Mouse (Mus musculus) stomach, postnatal 0 days (tissue): ENCODE data around the gene Gyg. TPM values are rescaled to one million over a fixed set of nuclear protein-coding genes. Genes with fewer than 3 reads are reported as not detected.

Experiments used
- ATAC-seq: fragments of 200-750 bp; cut with Nextera tagmentation; 2 replicates; pipeline ENCODE4 v1.8.0; 2017; ENCODE audit not compliant: low FRiP score, low TSS enrichment
- DNase-seq: peaks from one replicate; pipeline ENCODE4 v3.0.0-alpha.2; 2016; ENCODE audit warnings: low spot score
- H3K27ac ChIP-seq: fragments of 300-500 bp; sonication (generic); replicated peaks from 2 replicates; pipeline ENCODE4 v1.5.1; 2014; ENCODE audit warnings: mild to moderate bottlenecking, control low read depth
- H3K27me3 ChIP-seq: fragments of 300-500 bp; sonication (generic); 2 replicates; pipeline ENCODE4 v1.6.1; 2014; ENCODE audit warnings: low read length; ENCODE audit not compliant: control insufficient read depth, insufficient read depth
- H3K36me3 ChIP-seq: fragments of 300-500 bp; sonication (generic); 2 replicates; pipeline ENCODE4 v1.6.1; 2014; ENCODE audit warnings: low read length, mixed read lengths; ENCODE audit not compliant: control insufficient read depth, insufficient read depth
- H3K4me1 ChIP-seq: fragments of 300-500 bp; sonication (generic); replicated peaks from 2 replicates; pipeline ENCODE4 v1.6.1; 2014; ENCODE audit warnings: antibody characterized with exemption; ENCODE audit not compliant: control insufficient read depth, insufficient read depth
- H3K4me2 ChIP-seq: fragments of 300-500 bp; sonication (generic); replicated peaks from 2 replicates; pipeline ENCODE4 v1.6.1; 2014; ENCODE audit warnings: low read depth, mild to moderate bottlenecking, control low read depth, moderate library complexity
- H3K4me3 ChIP-seq: fragments of 300-500 bp; sonication (generic); 2 replicates; pipeline ENCODE4 v1.5.1; 2014; ENCODE audit warnings: low read depth, low read length, control low read depth
- H3K9ac ChIP-seq: fragments of 300-500 bp; sonication (generic); 2 replicates; pipeline ENCODE4 v1.6.1; 2014; ENCODE audit warnings: mild to moderate bottlenecking, low read length, control low read depth, mixed read lengths
- H3K9me3 ChIP-seq: fragments of 300-500 bp; sonication (generic); 2 replicates; pipeline ENCODE4 v1.6.1; 2016; ENCODE audit warnings: low read length; ENCODE audit not compliant: control insufficient read depth
- CTCF ChIP-seq: IDR thresholded peaks from 2 replicates; pipeline ENCODE4 v1.5.1; 2016; ENCODE audit warnings: antibody characterized with exemption, low read depth, mild to moderate bottlenecking, moderate library complexity
- EP300 ChIP-seq: optimal IDR thresholded peaks from 2 replicates; pipeline ENCODE3; 2016; ENCODE audit warnings: antibody characterized with exemption
- WGBS: fragments of 180-500 bp; shearing (Covaris S2); extraction: QIAGEN DNeasy Blood & Tissue Kit; methylation state at CpG from one replicate; pipeline ENCODE4 v1.1.7; 2014; 5-methylcytosine and 5-hydroxymethylcytosine counted together
- polyA plus RNA-seq: library from polyadenylated mRNA; unstranded; fragments of >200 nt; fragmentation: Nextera tagmentation; extraction: Ambion mirVana; gene quantifications from 2 replicates; pipeline ENCODE4 v1.2.1, GENCODE M21; 2015

The Gyg gene
- polyA plus RNA-seq, 1 experiment from 2014 or later = 28.5 TPM

DNA sequence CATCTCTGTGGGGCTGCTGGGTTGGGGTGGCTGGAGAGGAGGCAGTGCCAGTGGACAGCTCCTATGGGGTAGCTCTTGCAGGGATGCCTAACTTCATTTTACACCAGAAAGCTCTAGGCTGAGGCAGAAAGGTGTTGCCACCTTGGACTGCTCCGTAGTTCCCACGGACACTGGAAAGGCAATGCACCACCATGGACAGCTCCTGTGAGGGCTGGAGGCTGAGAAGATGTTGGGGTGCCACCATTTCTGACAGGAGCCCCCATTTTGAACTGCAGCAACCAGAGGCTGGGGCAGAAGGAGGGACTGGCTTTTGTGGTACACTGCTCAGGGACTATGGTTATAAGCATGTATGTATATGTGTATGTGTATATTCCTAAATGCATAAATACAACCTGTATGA, 43.2 kb downstream of the Gyg start:
- H3K36me3 ChIP-seq = 0 out of 2 replicates have a peak, but pooled peaks cover 8% of the 10 kb centered on the region
- no peaks in the 10 kb centered on the region for H3K27me3 ChIP-seq
- ATAC-seq = no peak
- no peak overlapping the region for H3K27ac ChIP-seq
- TF ChIP-seq CTCF = no peak
- TF ChIP-seq EP300 = no peak
- WGBS = 92% methylated on average over 2 of the region's 2 CpGs
- H3K4me1 ChIP-seq = no peaks in the 10 kb centered on the region
- H3K9ac ChIP-seq = no peak overlapping the region
- no peak overlapping the region for H3K4me3 ChIP-seq
- no peak for DNase-seq
- H3K4me2 ChIP-seq = no peak overlapping the region
- H3K9me3 ChIP-seq = no peaks in the 10 kb centered on the region

DNA sequence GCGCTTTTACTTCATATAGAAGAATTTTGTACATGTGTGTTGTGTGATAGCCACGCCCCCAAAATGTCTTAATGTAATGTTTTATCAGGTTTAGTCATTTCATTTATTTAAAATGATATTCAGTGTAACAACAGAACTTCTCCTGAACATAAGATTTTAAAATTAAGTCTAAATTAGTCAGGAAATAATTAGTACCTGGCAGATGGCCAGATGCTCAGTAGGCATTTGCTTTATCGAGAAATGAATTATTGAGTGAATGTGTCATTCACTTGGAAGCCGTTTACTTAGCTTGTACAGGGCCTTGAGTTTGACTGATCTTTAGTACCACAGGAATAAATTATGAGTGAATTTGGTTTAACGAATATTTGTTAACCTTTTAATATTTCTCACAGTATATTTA, 46.2 kb downstream of the Gyg start:
- H3K9me3 ChIP-seq = no peaks in the 10 kb centered on the region
- H3K36me3 ChIP-seq = 0 out of 2 replicates have a peak, but pooled peaks cover 8% of the 10 kb centered on the region
- no peaks in the 10 kb centered on the region for H3K27me3 ChIP-seq
- DNase-seq (no peak), ATAC-seq (no peak)
- H3K27ac ChIP-seq = no peak overlapping the region
- H3K9ac ChIP-seq = no peak overlapping the region
- H3K4me2 ChIP-seq = no peak overlapping the region
- no peak for TF ChIP-seq CTCF
- no peak for TF ChIP-seq EP300
- no peak overlapping the region for H3K4me3 ChIP-seq
- 82% methylated on average over 5 of the region's 5 CpGs for WGBS
- H3K4me1 ChIP-seq = no peaks in the 10 kb centered on the region

DNA sequence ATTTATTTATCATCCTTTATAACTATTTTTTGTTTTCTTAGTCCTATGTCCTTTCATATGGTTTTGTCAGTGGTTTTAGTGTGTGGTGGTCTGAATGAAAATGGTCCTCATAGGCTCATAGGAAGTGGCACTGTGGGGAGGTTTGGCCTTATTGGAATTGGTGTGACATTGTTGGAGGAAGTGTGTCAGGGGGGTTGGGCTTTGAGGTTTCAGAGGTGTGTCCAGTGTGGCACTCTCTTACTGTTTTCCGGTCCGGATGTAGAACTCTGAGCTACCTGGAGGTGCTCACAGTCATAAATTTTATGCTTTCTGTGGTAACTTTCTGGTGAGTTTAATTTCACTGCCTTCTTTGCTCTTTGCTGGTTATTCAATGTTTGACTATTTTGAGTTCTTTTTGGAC, 50.3 kb downstream of the Gyg start:
- H3K4me1 ChIP-seq = no peaks in the 10 kb centered on the region
- H3K27me3 ChIP-seq = no peaks in the 10 kb centered on the region
- DNase-seq (no peak), ATAC-seq (no peak)
- H3K36me3 ChIP-seq = no peaks in the 10 kb centered on the region
- no peak overlapping the region for H3K4me3 ChIP-seq
- H3K9ac ChIP-seq = no peak overlapping the region
- WGBS = 92% methylated on average over 2 of the region's 2 CpGs
- H3K9me3 ChIP-seq = no peaks in the 10 kb centered on the region
- no peak for TF ChIP-seq EP300
- TF ChIP-seq CTCF = no peak
- no peak overlapping the region for H3K27ac ChIP-seq
- no peak overlapping the region for H3K4me2 ChIP-seq

DNA sequence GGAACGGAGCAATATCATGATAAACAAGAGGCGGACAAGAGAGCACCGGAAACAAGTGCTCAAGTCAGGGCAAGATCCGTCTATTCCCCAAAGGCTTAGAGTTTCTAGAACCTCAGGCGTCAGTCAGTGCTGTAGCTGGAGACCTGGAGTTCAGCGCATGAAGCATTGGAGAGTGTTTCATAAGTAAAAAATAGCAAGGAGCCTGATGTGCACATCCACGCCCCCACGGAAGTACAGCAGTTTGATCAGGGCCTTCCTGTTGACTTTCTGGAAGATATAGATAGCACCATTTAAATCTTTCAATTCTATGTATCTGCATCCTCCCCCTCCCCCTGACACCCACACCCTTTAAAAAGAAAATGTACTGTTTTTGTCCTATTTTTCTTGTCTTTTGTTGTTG, 50.8 kb downstream of the Gyg start:
- ATAC-seq (no peak), DNase-seq (no peak)
- no peaks in the 10 kb centered on the region for H3K36me3 ChIP-seq
- H3K27ac ChIP-seq = no peak overlapping the region
- no peaks in the 10 kb centered on the region for H3K4me1 ChIP-seq
- H3K4me2 ChIP-seq = no peak overlapping the region
- no peaks in the 10 kb centered on the region for H3K9me3 ChIP-seq
- no peaks in the 10 kb centered on the region for H3K27me3 ChIP-seq
- TF ChIP-seq CTCF (no peak), EP300 (no peak)
- WGBS = 85% methylated on average over 8 of the region's 8 CpGs
- no peak overlapping the region for H3K9ac ChIP-seq
- H3K4me3 ChIP-seq = no peak overlapping the region

DNA sequence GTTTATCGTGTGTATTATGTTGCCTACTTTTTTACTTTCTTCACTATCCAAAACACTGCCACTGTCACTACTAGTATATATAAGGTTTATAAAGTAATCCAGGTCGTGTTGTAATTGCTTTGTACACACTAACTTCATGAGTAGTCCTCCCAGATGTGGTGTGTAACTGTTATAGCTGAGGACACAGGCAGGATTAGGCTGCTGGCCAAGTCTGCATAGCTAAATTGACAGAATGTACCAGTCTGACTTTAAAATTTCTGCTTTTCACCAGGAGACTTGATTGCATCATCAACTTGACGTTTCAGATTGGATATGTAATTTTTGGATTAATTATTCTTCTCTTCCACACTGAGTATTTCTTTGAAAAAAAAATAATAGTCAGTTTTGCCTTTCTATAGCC, 51.3 kb downstream of the Gyg start:
- Histone ChIP-seq H3K9me3 (no peaks in the 10 kb centered on the region), H3K27me3 (no peaks in the 10 kb centered on the region), H3K36me3 (no peaks in the 10 kb centered on the region), H3K4me3 (no peak overlapping the region), H3K9ac (no peak overlapping the region), H3K27ac (no peak overlapping the region), H3K4me2 (no peak overlapping the region), H3K4me1 (no peaks in the 10 kb centered on the region)
- WGBS = 48% methylated on average over 3 of the region's 3 CpGs
- no peak for TF ChIP-seq EP300
- no peak for TF ChIP-seq CTCF
- DNase-seq (no peak), ATAC-seq (no peak)

DNA sequence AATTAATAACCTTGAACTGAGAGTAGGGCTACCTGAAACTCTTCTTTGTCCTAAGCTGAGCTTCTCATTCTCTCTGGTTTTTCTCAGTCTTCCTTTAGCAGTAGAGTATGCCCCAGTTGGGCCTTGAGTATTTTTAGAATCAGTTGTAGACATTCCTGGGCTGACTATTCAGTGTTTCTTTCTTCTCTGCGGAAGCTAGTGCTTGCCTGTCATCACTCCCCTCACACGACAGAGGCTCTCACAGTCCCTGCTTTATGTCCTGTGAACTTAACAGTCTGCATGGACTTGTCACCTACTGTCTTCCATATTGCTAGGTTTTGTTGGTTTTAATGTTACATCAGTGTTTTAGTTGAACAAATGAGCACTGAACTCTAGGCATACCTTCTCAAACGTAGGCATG, 73.0 kb downstream of the Gyg start:
- Histone ChIP-seq H3K36me3 (0 out of 2 replicates have a peak, but pooled peaks cover 5% of the 10 kb centered on the region), H3K4me3 (no peak overlapping the region), H3K4me2 (no peak overlapping the region), H3K9me3 (no peaks in the 10 kb centered on the region), H3K4me1 (no peaks in the 10 kb centered on the region), H3K27me3 (no peaks in the 10 kb centered on the region), H3K27ac (no peak overlapping the region), H3K9ac (no peak overlapping the region)
- DNase-seq = no peak
- WGBS = 75% methylated on average over 3 of the region's 3 CpGs
- ATAC-seq = no peak
- TF ChIP-seq CTCF = no peak
- no peak for TF ChIP-seq EP300
